Mouse (Mus musculus) lung, embryonic 14.5 days (tissue): ENCODE measurements around the gene Negr1. TPM values are rescaled to one million over a fixed set of nuclear protein-coding genes. Genes with fewer than 3 reads are reported as not detected.

Experiments used
- ATAC-seq: fragments of 200-750 bp; cut with Nextera tagmentation; 2 replicates; pipeline ENCODE4 v1.8.0; 2017; ENCODE audit warnings: mild to moderate bottlenecking, moderate TSS enrichment, moderate library complexity; ENCODE audit not compliant: insufficient read depth
- DNase-seq: peaks from one replicate; pipeline ENCODE4 v3.0.0-alpha.2; 2015
- H3K27ac ChIP-seq: fragments of 300-500 bp; sonication (generic); 2 replicates; pipeline ENCODE4 v1.5.1; 2014; ENCODE audit warnings: low read depth, mild to moderate bottlenecking, moderate library complexity
- H3K27me3 ChIP-seq: fragments of 300-500 bp; sonication (generic); 2 replicates; pipeline ENCODE4 v1.6.1; 2014; ENCODE audit warnings: low read length, control low read depth; ENCODE audit not compliant: insufficient read depth
- H3K36me3 ChIP-seq: fragments of 300-500 bp; sonication (generic); 2 replicates; pipeline ENCODE4 v1.6.1; 2014; ENCODE audit warnings: control low read depth; ENCODE audit not compliant: insufficient read depth
- H3K4me1 ChIP-seq: fragments of 300-500 bp; sonication (generic); 2 replicates; pipeline ENCODE4 v1.6.1; 2014; ENCODE audit warnings: antibody characterized with exemption, control low read depth; ENCODE audit not compliant: insufficient read depth
- H3K4me2 ChIP-seq: fragments of 300-500 bp; sonication (generic); 2 replicates; pipeline ENCODE4 v1.6.1; 2014; ENCODE audit warnings: mild to moderate bottlenecking
- H3K4me3 ChIP-seq: fragments of 300-500 bp; sonication (generic); 2 replicates; pipeline ENCODE4 v1.5.1; 2014; ENCODE audit warnings: low read depth, low read length
- H3K9ac ChIP-seq: fragments of 300-500 bp; sonication (generic); 2 replicates; pipeline ENCODE4 v1.6.1; 2014
- H3K9me3 ChIP-seq: fragments of 300-500 bp; sonication (generic); 2 replicates; pipeline ENCODE4 v1.6.1; 2016; ENCODE audit warnings: low read depth, low read length, control low read depth
- CTCF ChIP-seq: IDR thresholded peaks from 2 replicates; pipeline ENCODE4 v1.5.1; 2016; ENCODE audit warnings: antibody characterized with exemption, low read depth
- WGBS: fragments of 180-500 bp; shearing (Covaris S2); extraction: QIAGEN DNeasy Blood & Tissue Kit; methylation state at CpG from one replicate; pipeline ENCODE4 v1.1.7; 2014; 5-methylcytosine and 5-hydroxymethylcytosine counted together
- polyA plus RNA-seq: library from polyadenylated mRNA; unstranded; fragments of >200 nt; fragmentation: Nextera tagmentation; extraction: Ambion mirVana; gene quantifications from 2 replicates; pipeline ENCODE4 v1.2.1, GENCODE M21; 2014

The Negr1 gene
- polyA plus RNA-seq, 1 experiment from 2014 or later = 7.8 TPM

DNA sequence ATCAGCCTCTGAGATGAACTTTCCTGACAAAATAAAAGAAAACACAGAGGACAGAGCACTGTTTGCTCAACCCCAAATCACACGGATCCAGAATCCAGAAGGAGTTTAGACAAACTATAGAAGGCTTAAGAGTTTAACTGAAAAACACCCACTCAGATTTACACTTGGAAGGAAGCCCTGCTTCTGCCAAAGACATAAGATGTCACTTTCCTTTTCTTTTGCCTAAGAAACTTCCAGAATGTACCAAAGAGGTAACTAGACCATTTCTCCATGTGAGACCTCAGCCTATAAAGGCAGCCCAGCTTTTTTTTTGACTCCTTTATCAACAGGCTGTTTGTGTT lies 518.3 kb downstream of the Negr1 start:
- ATAC-seq = peak; percentile 22; the same call in 1 of the 2 replicates
- TF ChIP-seq CTCF = no peak

DNA sequence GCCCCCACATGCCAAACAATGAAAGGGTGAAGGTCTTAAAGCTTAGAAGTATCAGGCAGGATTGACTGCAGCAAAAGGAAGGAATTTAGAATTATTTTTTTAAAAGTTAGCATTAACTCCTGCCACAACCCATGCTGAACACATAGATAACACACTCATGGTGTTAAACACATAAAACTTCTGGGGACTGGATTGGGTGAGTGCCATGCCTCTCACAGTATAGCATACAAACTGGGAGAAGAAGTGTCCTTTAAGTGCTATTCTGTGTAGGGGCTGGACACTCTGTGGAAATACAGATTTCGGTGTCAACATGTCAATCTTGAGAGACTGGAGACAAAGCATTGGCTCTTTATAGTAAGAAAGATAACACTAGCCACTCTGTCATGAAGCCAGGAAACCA lies 519.0 kb downstream of the Negr1 start:
- Histone ChIP-seq H3K9ac (no peak overlapping the region), H3K27me3 (no peaks in the 10 kb centered on the region), H3K4me3 (no peak overlapping the region), H3K9me3 (no peaks in the 10 kb centered on the region), H3K27ac (0 out of 2 replicates have a peak overlapping the region, but pooled peaks have one; percentile 55), H3K4me1 (peaks cover 4% of the 10 kb centered on the region; the same call in 1 of the 2 replicates), H3K36me3 (no peaks in the 10 kb centered on the region), H3K4me2 (no peak overlapping the region)
- ATAC-seq = peak; percentile 62; the same call in 1 of the 2 replicates
- no peak for TF ChIP-seq CTCF
- DNase-seq = peak; percentile 50
- WGBS = 73% methylated on average over 1 of the region's 1 CpGs

More for the DNA sequence above, 518.3 kb downstream of the Negr1 start:
- no peaks in the 10 kb centered on the region for H3K27me3 ChIP-seq
- H3K27ac ChIP-seq = peak overlapping the region; percentile 55; the same call in 1 of the 2 replicates
- no peaks in the 10 kb centered on the region for H3K36me3 ChIP-seq
- no peak overlapping the region for H3K4me3 ChIP-seq
- H3K4me2 ChIP-seq = no peak overlapping the region
- WGBS = 6% methylated on average over 1 of the region's 1 CpGs
- no peaks in the 10 kb centered on the region for H3K9me3 ChIP-seq
- peaks cover 4% of the 10 kb centered on the region; the same call in 1 of the 2 replicates for H3K4me1 ChIP-seq
- no peak overlapping the region for H3K9ac ChIP-seq
- peak; percentile 63 for DNase-seq

GRCm38 (mm10) chr3:157082808-157083784 lies 521.5 kb downstream of the Negr1 start:
- Histone ChIP-seq H3K4me3 (no peak overlapping the region), H3K9ac (no peak overlapping the region), H3K27me3 (no peaks in the 10 kb centered on the region), H3K4me1 (peaks cover 4% of the 10 kb centered on the region; the same call in 1 of the 2 replicates), H3K36me3 (no peaks in the 10 kb centered on the region), H3K27ac (no peak overlapping the region), H3K9me3 (no peaks in the 10 kb centered on the region), H3K4me2 (no peak overlapping the region)
- DNase-seq (no peak), ATAC-seq (peak; percentile 33; the same call in 1 of the 2 replicates)
- WGBS = 76% methylated on average over 8 of the region's 8 CpGs
- no peak for TF ChIP-seq CTCF

GRCm38 (mm10) chr3:157085180-157085579 lies 523.6 kb downstream of the Negr1 start:
- Histone ChIP-seq H3K4me3 (no peak overlapping the region), H3K36me3 (no peaks in the 10 kb centered on the region), H3K4me2 (no peak overlapping the region), H3K27ac (no peak overlapping the region), H3K9me3 (no peaks in the 10 kb centered on the region), H3K27me3 (no peaks in the 10 kb centered on the region), H3K9ac (no peak overlapping the region), H3K4me1 (peaks cover 6% of the 10 kb centered on the region; the same call in 1 of the 2 replicates)
- DNase-seq (no peak), ATAC-seq (no peak)
- WGBS = 47% methylated on average over 1 of the region's 1 CpGs
- no peak for TF ChIP-seq CTCF

GRCm38 (mm10) chr3:157090051-157090450 lies 528.5 kb downstream of the Negr1 start:
- peak; percentile 85 for ATAC-seq
- Histone ChIP-seq H3K36me3 (no peaks in the 10 kb centered on the region), H3K4me2 (no peak overlapping the region), H3K27ac (no peak overlapping the region; the same call in 1 of the 2 replicates), H3K4me3 (no peak overlapping the region), H3K9ac (no peak overlapping the region), H3K4me1 (peaks cover 6% of the 10 kb centered on the region), H3K27me3 (no peaks in the 10 kb centered on the region), H3K9me3 (no peaks in the 10 kb centered on the region)
- peak; percentile 68 for DNase-seq
- WGBS = 14% methylated on average over 4 of the region's 4 CpGs
- no peak for TF ChIP-seq CTCF

- DNase-seq = no peak
- Histone ChIP-seq H3K9ac (no peak overlapping the region), H3K9me3 (no peaks in the 10 kb centered on the region), H3K4me1 (no peaks in the 10 kb centered on the region), H3K4me2 (no peak overlapping the region), H3K27me3 (no peaks in the 10 kb centered on the region), H3K27ac (no peak overlapping the region), H3K4me3 (no peak overlapping the region), H3K36me3 (no peaks in the 10 kb centered on the region)
- TF ChIP-seq CTCF = no peak
- no peak for ATAC-seq
- WGBS = 95% methylated on average over 1 of the region's 1 CpGs
Observed at GRCm38 (mm10) chr3:157096284-157096683, 534.7 kb downstream of the Negr1 start.

DNA sequence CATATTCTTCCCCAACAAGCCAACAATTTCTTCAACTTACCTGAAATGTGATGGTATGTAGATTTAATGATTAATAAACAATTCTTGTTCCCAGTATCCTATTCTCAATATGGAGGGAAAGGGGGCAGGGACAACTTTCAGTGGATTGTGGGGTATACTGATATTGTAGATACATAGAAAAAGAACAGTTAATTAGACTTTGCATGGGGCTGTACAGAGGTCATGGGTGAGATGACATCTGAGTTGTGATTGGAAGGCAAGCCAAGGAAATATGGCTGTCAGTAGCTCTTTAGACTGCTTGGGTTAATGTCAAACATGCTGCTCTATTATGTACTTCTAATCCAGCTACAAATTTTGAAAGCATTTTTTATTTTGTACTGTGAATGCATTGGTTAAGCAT lies 535.9 kb downstream of the Negr1 start:
- H3K9me3 ChIP-seq = no peaks in the 10 kb centered on the region
- no peaks in the 10 kb centered on the region for H3K36me3 ChIP-seq
- H3K4me2 ChIP-seq = no peak overlapping the region
- DNase-seq (no peak), ATAC-seq (no peak)
- H3K4me1 ChIP-seq = no peaks in the 10 kb centered on the region
- no peak overlapping the region for H3K27ac ChIP-seq
- no peak for TF ChIP-seq CTCF
- H3K27me3 ChIP-seq = no peaks in the 10 kb centered on the region
- H3K9ac ChIP-seq = no peak overlapping the region
- H3K4me3 ChIP-seq = no peak overlapping the region
